ENCODE assay signal across 8 mouse cellular contexts in genomic region chr6:38381129-38381771, GRCm38 (mm10). TPM values are rescaled to one million over a fixed set of nuclear protein-coding genes. Genes with fewer than 3 reads are reported as not detected.
DNase-seq lines count a peak whose midpoint lies in the region; ATAC-seq and TF ChIP-seq lines count a peak whose summit lies in the region.

Ttc26 (plus strand) TSS chr6:38381469.

- no peaks in the 10 kb centered on the region for H3K9me3 ChIP-seq in ES-E14 (ENCODE audit: control insufficient read depth, insufficient read depth, low read depth, low read length)
- H3K9me3 ChIP-seq in forebrain, embryonic 15.5 days = no peaks in the 10 kb centered on the region

- H3K27ac ChIP-seq in ES-E14 (ENCODE audit: insufficient read depth, low read depth, low read length, poor library complexity, severe bottlenecking) = no peak within 1 kb of the TSS
- H3K27ac ChIP-seq in forebrain, embryonic 15.5 days (replicated peaks) = peak within 1 kb of the TSS; percentile 82

- peak; percentile 95 for ATAC-seq in forebrain, embryonic 15.5 days (replicated peaks)
- ATAC-seq in neutrophil, adult 5-6 weeks (ENCODE audit: extremely low read depth, insufficient number of reproducible peaks, low FRiP score, poor library complexity, severe bottlenecking) = peak; percentile 97

- under 1% methylated on average over 26 of the region's 26 CpGs for WGBS in forebrain, embryonic 15.5 days
- under 1% methylated on average over 26 of the region's 26 CpGs for WGBS in lung, adult 2 months

- no peaks in the 10 kb centered on the region for H3K4me1 ChIP-seq in ES-E14 (ENCODE audit: control insufficient read depth in 2 of 2, insufficient read depth in 2 of 2, low read length in 2 of 2, poor library complexity in 1 of 2)
- peaks cover 11% of the 10 kb centered on the region for H3K4me1 ChIP-seq in forebrain, embryonic 15.5 days
- H3K4me1 ChIP-seq in lung, adult 2 months (ENCODE audit: control insufficient read depth, insufficient read depth, low read length) = no peaks in the 10 kb centered on the region; the same call in 1 of the 2 replicates

- intact Hi-C loops in heart, postnatal 25 days (cut with DNase I) = loop anchor here (5.0 kb wide), 2 partner anchors 51 to 151 kb away; partner anchors contain the start of genes Fmc1 and Ubn2

- H3K27me3 ChIP-seq in forebrain, embryonic 15.5 days = no peaks in the 10 kb centered on the region

- H3K4me2 ChIP-seq in forebrain, embryonic 15.5 days (replicated peaks) = peak within 1 kb of the TSS; percentile 74

- DNase-seq in ES-E14 (ENCODE audit: low read depth, low spot score) = peak; percentile 91
- peak; percentile 77 for DNase-seq in cerebellum, adult 11-12 months
- peak; percentile 60 for DNase-seq in heart, postnatal 25 days (ENCODE audit: low spot score)
- DNase-seq in layer of hippocampus, adult 18-20 months (ENCODE audit: low spot score in 2 of 2) = peak; percentile 78 to 91
- peak; percentile 84 for DNase-seq in lung, adult 2 months
- peak; percentile 62 to 65 for DNase-seq in thymus, adult 18-20 months

- peak; percentile 40; the same call in 1 of the 2 replicates for TF ChIP-seq POLR2A in lung, adult 2 months (IDR thresholded peaks at IDR 0.05; ENCODE audit: borderline replicate concordance, extremely low read depth, low read depth, low read length)

- peak within 1 kb of the TSS; percentile 72 to 78 for H3K4me3 ChIP-seq in ES-E14 (ENCODE audit: insufficient read depth in 1 of 2, low read depth in 1 of 2, low read length in 2 of 2, poor library complexity in 1 of 2, severe bottlenecking in 1 of 2)
- peak within 1 kb of the TSS; percentile 79 for H3K4me3 ChIP-seq in forebrain, embryonic 15.5 days
- H3K4me3 ChIP-seq in lung, adult 2 months (replicated peaks; ENCODE audit: extremely low read depth, low read depth, low read length) = peak within 1 kb of the TSS; percentile 66

- in situ Hi-C loops in ES-E14 (cut with MboI; ENCODE audit: low sequenced_read_pairs in 2 of 2, unreplicated experiment in 2 of 2) = no loop called here

- no peak for TF ChIP-seq CTCF in lung, adult 2 months (IDR thresholded peaks at IDR 0.05; ENCODE audit: insufficient read depth, low read length)

- H3K36me3 ChIP-seq in ES-E14 (ENCODE audit: control insufficient read depth, insufficient read depth, low read length, poor library complexity, severe bottlenecking) = no peaks in the 10 kb centered on the region
- peaks cover 5% of the 10 kb centered on the region for H3K36me3 ChIP-seq in forebrain, embryonic 15.5 days

- peak within 1 kb of the TSS; percentile 68 for H3K9ac ChIP-seq in ES-E14 (ENCODE audit: insufficient read depth, low read depth, low read length, poor library complexity, severe bottlenecking)
- H3K9ac ChIP-seq in forebrain, embryonic 15.5 days (replicated peaks) = peak within 1 kb of the TSS; percentile 67

TF ChIP-seq in ES-E14, 5 proteins besides CTCF, POLR2A, EP300 and RAD21:
- peak; percentile 89 for TF ChIP-seq HCFC1 (IDR thresholded peaks at IDR 0.05; ENCODE audit: borderline replicate concordance, insufficient read depth, low read length)
- no peak for TF ChIP-seq MAFK (IDR thresholded peaks at IDR 0.05; ENCODE audit: insufficient read depth, low read depth, low read length)
- 0 out of 2 replicates have a peak, but pooled peaks have one; percentile 55 for TF ChIP-seq CHD2 (IDR thresholded peaks at IDR 0.05; ENCODE audit: low read depth, low read length)
- TF ChIP-seq ZNF384 (IDR thresholded peaks at IDR 0.05; ENCODE audit: low read depth, low read length) = no peak
- no peak for TF ChIP-seq ZC3H11A (IDR thresholded peaks at IDR 0.05; ENCODE audit: borderline replicate concordance, low read depth, low read length)

RNA-seq across cellular contexts. Expression of gene Ttc26, which starts in this region (rescaled TPM):
- total RNA-seq in ES-E14 (2012; rRNA removed) = 3.5 and 4.2 TPM in 2 replicates
- 7.7 and 8.9 TPM in 2 replicates for polyA plus RNA-seq in forebrain, embryonic 15.5 days (2015; fragmentation: Nextera tagmentation; extraction: Ambion mirVana)
- total RNA-seq in heart, postnatal 25 days (2021) = 1 to 10 TPM; 2.2 to 2.5 TPM
- 10 to 100 TPM; 12.0 to 12.7 TPM for total RNA-seq in layer of hippocampus, adult 18-20 months (2021)
- polyA plus RNA-seq in lung, adult 2 months (2012; rRNA removed) = 1.3 and 1.9 TPM in 2 replicates
- total RNA-seq in neutrophil, adult 5-6 weeks (2017) = not detected in 2 replicates

Comparison
In these comparisons a context has a peak if more than half of its experiments do, and no peak if none do; other contexts are left out.
1. Peak in ATAC-seq in neutrophil, adult 5-6 weeks; RNA of the gene not detected or under 1 TPM.